8 mouse cellular contexts compared by ENCODE assay signal in the genomic region with DNA sequence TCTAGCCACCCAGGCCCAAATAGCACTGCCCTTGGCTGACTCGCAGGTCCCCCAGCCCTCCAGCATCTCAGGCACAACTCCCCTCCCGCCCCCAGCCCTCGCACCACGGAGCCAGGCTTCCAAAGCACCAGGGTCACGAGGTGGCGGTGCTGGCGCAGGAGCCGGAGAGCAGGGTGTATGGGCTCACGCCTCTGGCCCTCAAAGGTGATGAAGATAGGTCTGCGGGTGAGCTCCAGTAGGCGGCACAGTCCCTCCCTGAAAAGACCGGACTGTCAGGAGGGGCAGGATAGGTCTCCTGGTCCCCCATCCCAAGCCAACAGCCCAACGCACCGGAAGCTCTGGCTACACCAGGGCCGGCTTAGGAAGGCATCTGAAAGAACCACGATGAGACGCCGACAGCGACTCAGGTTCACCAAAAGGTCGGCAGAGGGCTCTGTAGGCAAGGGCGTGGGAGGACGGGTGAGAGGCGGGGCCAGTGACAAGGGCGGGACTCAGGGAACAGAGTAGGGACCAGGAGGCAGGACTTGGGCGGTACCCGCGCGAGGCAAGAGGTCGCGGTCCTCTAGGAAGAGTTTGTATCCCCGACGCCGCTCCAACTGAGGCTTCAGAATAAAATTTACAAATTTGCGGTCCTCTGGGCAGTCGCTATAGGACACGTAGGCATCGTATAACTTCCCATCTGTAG. TPM values are rescaled to one million over a fixed set of nuclear protein-coding genes. Genes with fewer than 3 reads are reported as not detected.
A peak's percentile ranks its signal among the peaks of the same experiment; 100 is the strongest.
DNase-seq lines count a peak whose midpoint lies in the region; ATAC-seq and TF ChIP-seq lines count a peak whose summit lies in the region.

No protein-coding gene starts in this region.

- peak; percentile 77; the same call in 1 of the 2 replicates for ATAC-seq in forebrain, embryonic 13.5 days

- no peaks in the 10 kb centered on the region for H3K27me3 ChIP-seq in MEL (ENCODE audit: control insufficient read depth in 1 of 2, insufficient read depth in 2 of 2, low read length in 2 of 2)
- H3K27me3 ChIP-seq in forebrain, embryonic 13.5 days, result peaks cover 58% of the 10 kb centered on the region

- WGBS in forebrain, embryonic 13.5 days, result 6% methylated on average over 37 of the region's 37 CpGs

- peaks cover 0 to 14% of the 10 kb centered on the region in 2 experiments; a peak in 2 of 4 replicates for H3K4me1 ChIP-seq in MEL (ENCODE audit: control insufficient read depth in 1 of 2, insufficient read depth in 2 of 2, low read length in 2 of 2)
- peaks cover 9% of the 10 kb centered on the region; the same call in 1 of the 2 replicates for H3K4me1 ChIP-seq in forebrain, embryonic 13.5 days

- H3K9ac ChIP-seq in MEL (ENCODE audit: control insufficient read depth, low read depth, low read length, poor library complexity, severe bottlenecking), result peak overlapping the region; percentile 61
- no peak overlapping the region for H3K9ac ChIP-seq in forebrain, embryonic 13.5 days

- intact Hi-C loops in heart, postnatal 25 days (cut with DNase I), result loop anchor here (1.0 to 10.0 kb wide), 3 partner anchors 39 to 273 kb away; no protein-coding TSS in a partner anchor

- TF ChIP-seq POLR2A in MEL (IDR thresholded peaks at IDR 0.05; ENCODE audit: control insufficient read depth in 1 of 2, insufficient read depth in 1 of 2, low read depth in 1 of 2, low read length in 2 of 2, poor library complexity in 1 of 2), result peak in 1 of 2 experiments; percentile 51; a peak in 1 of 4 replicates

- H3K4me3 ChIP-seq in MEL (ENCODE audit: control insufficient read depth in 1 of 2, insufficient read depth in 1 of 2, low read depth in 2 of 2, low read length in 2 of 2), result peak overlapping the region; percentile 28 to 36; a peak in 3 of 4 replicates
- peak overlapping the region; percentile 17 for H3K4me3 ChIP-seq in forebrain, embryonic 13.5 days

- peak in 2 of 3 experiments; percentile 82 to 89; a peak in 5 of 6 replicates for TF ChIP-seq CTCF in MEL (IDR thresholded peaks at IDR 0.05 in 2 of 3, conservative IDR thresholded peaks at IDR 0.05 in 1 of 3; ENCODE audit: control insufficient read depth in 1 of 3, insufficient read depth in 1 of 3, low read depth in 2 of 3, low read length in 3 of 3, poor library complexity in 1 of 3, severe bottlenecking in 1 of 3)

- no peaks in the 10 kb centered on the region for H3K9me3 ChIP-seq in MEL (replicated peaks; ENCODE audit: insufficient read depth, low read length)
- H3K9me3 ChIP-seq in forebrain, embryonic 13.5 days (replicated peaks), result no peaks in the 10 kb centered on the region

- peak; percentile 83 for TF ChIP-seq RAD21 in MEL (IDR thresholded peaks at IDR 0.05; ENCODE audit: low read depth, low read length)

- H3K27ac ChIP-seq in MEL (ENCODE audit: control insufficient read depth, low read depth, low read length), result no peak overlapping the region
- H3K27ac ChIP-seq in forebrain, embryonic 13.5 days, result no peak overlapping the region

- peak; percentile 91 for DNase-seq in MEL (ENCODE audit: low read depth, low spot score)
- peak; percentile 76 for DNase-seq in cerebellum, adult 11 months
- DNase-seq in heart, postnatal 25 days (ENCODE audit: low spot score), result peak; percentile 70
- DNase-seq in kidney, postnatal 4 days, result peak; percentile 87 to 92
- peak; percentile 93 for DNase-seq in lung, postnatal 25 days (ENCODE audit: low spot score)
- DNase-seq in retina, postnatal 1 day, result peak; percentile 86
- peak; percentile 88 for DNase-seq in urinary bladder, postnatal 14 days (ENCODE audit: low spot score)

- no peaks in the 10 kb centered on the region for H3K79me2 ChIP-seq in MEL (ENCODE audit: control insufficient read depth, insufficient read depth, low read length, poor library complexity)

- no peak for TF ChIP-seq EP300 in MEL (IDR thresholded peaks at IDR 0.05; ENCODE audit: low read depth in 1 of 2, low read length in 2 of 2)

- H3K36me3 ChIP-seq in MEL (ENCODE audit: control insufficient read depth in 1 of 2, insufficient read depth in 2 of 2, low read length in 2 of 2), result peaks cover 0 to 5% of the 10 kb centered on the region in 2 experiments; a peak in 2 of 4 replicates
- no peaks in the 10 kb centered on the region for H3K36me3 ChIP-seq in forebrain, embryonic 13.5 days (ENCODE audit: poor library complexity, severe bottlenecking)

- H3K4me2 ChIP-seq in forebrain, embryonic 13.5 days, result peak overlapping the region; percentile 52

TF ChIP-seq in MEL, 35 proteins besides CTCF, POLR2A, EP300 and RAD21 (continues in another document):
- TF ChIP-seq RCOR1 (IDR thresholded peaks at IDR 0.05; ENCODE audit: low read depth, low read length) (no peak), TBP (IDR thresholded peaks at IDR 0.05; ENCODE audit: low read depth, low read length) (no peak), ZMIZ1 (IDR thresholded peaks at IDR 0.05; ENCODE audit: low read depth, low read length) (no peak), ZNF384 (IDR thresholded peaks at IDR 0.05; ENCODE audit: low read depth, low read length) (no peak), MAZ (IDR thresholded peaks at IDR 0.05; ENCODE audit: low read depth, low read length) (no peak), CHD1 (IDR thresholded peaks at IDR 0.05; ENCODE audit: low read depth, low read length) (no peak), NRF1 (IDR thresholded peaks at IDR 0.05; ENCODE audit: insufficient read depth, low read depth, low read length, poor library complexity, severe bottlenecking) (0 out of 2 replicates have a peak, but pooled peaks have one; percentile 28), USF1 (IDR thresholded peaks at IDR 0.05; ENCODE audit: low read depth, low read length) (no peak), MAX (IDR thresholded peaks at IDR 0.05; ENCODE audit: low read length) (no peak; the same call in 1 of the 2 replicates), ELF1 (IDR thresholded peaks at IDR 0.05; ENCODE audit: low read depth, low read length) (no peak), BHLHE40 (IDR thresholded peaks at IDR 0.05; ENCODE audit: borderline replicate concordance, low read depth, low read length) (no peak), JUND (IDR thresholded peaks at IDR 0.05; ENCODE audit: low read depth, low read length) (no peak), TCF12 (IDR thresholded peaks at IDR 0.05; ENCODE audit: low read depth, low read length) (0 out of 2 replicates have a peak, but pooled peaks have one; percentile 22), ZC3H11A (IDR thresholded peaks at IDR 0.05; ENCODE audit: low read depth, low read length) (peak; percentile 85), HCFC1 (IDR thresholded peaks at IDR 0.05; ENCODE audit: low read depth, low read length) (peak; percentile 57; the same call in 1 of the 2 replicates), SIN3A (IDR thresholded peaks at IDR 0.05; ENCODE audit: low read length) (peak; percentile 40; the same call in 1 of the 2 replicates), ETS1 (IDR thresholded peaks at IDR 0.05; ENCODE audit: low read depth, low read length) (no peak), GATA1 (IDR thresholded peaks at IDR 0.05; ENCODE audit: low read depth, low read length) (no peak), MAFK (IDR thresholded peaks at IDR 0.05; ENCODE audit: borderline replicate concordance, low read depth, low read length) (no peak), ZKSCAN1 (IDR thresholded peaks at IDR 0.05; ENCODE audit: low read depth, low read length) (no peak), CHD2 (IDR thresholded peaks at IDR 0.05; ENCODE audit: low read length) (no peak), MEF2A (IDR thresholded peaks at IDR 0.05; ENCODE audit: extremely low read depth, insufficient replicate concordance, low read depth, low read length, poor library complexity, severe bottlenecking) (no peak), MYB (IDR thresholded peaks at IDR 0.05; ENCODE audit: low read depth, low read length) (no peak), TAL1 (IDR thresholded peaks at IDR 0.05; ENCODE audit: low read length) (no peak), NELFE (IDR thresholded peaks at IDR 0.05; ENCODE audit: low read depth, low read length) (peak; percentile 40; the same call in 1 of the 2 replicates), POLR2AphosphoS2 (IDR thresholded peaks at IDR 0.05; ENCODE audit: low read length) (no peak), KAT2A (conservative IDR thresholded peaks at IDR 0.05; ENCODE audit: low read depth, low read length) (no peak)

RNA-seq across cellular contexts. Expression of gene Sigirr, which starts 8.2 kb away (rescaled TPM):
- total RNA-seq in MEL (2012; rRNA removed), result 8.3 and 8.6 TPM in 2 replicates
- polyA plus RNA-seq in MEL (2012; ENCODE audit: insufficient read depth in 1 of 2, insufficient read length in 2 of 2, low read depth in 1 of 2, low replicate concordance in 2 of 2, missing spikeins in 1 of 2), result 10 to 100 TPM in 1 of 2 experiments, not detected in 1; 17.5 TPM
- polyA plus RNA-seq in forebrain, embryonic 13.5 days (2015; fragmentation: Nextera tagmentation; extraction: Ambion mirVana), result 1.5 and 1.7 TPM in 2 replicates
- total RNA-seq in heart, postnatal 25 days (2021), result 1 to 10 TPM; 4.8 to 7.7 TPM

RNA-seq across cellular contexts. Expression of gene Pkp3, which starts 14.2 kb away (rescaled TPM):
- total RNA-seq in MEL (2012; rRNA removed), result not detected in 2 replicates
- polyA plus RNA-seq in MEL (2012; ENCODE audit: insufficient read depth in 1 of 2, insufficient read length in 2 of 2, low read depth in 1 of 2, low replicate concordance in 2 of 2, missing spikeins in 1 of 2), result not detected
- polyA plus RNA-seq in forebrain, embryonic 13.5 days (2015; fragmentation: Nextera tagmentation; extraction: Ambion mirVana), result 0.25 TPM in 1 of 2 replicates, not detected in the other
- total RNA-seq in heart, postnatal 25 days (2021), result under 1 TPM in 1 of 2 experiments, not detected in 1; 0.31 TPM

RNA-seq across cellular contexts. Expression of gene Ano9, which starts 25.4 kb away (rescaled TPM):
- total RNA-seq in MEL (2012; rRNA removed), result 0.08 TPM in 1 of 2 replicates, not detected in the other
- under 1 TPM in 1 of 2 experiments, not detected in 1; 0.03 TPM for polyA plus RNA-seq in MEL (2012; ENCODE audit: insufficient read depth in 1 of 2, insufficient read length in 2 of 2, low read depth in 1 of 2, low replicate concordance in 2 of 2, missing spikeins in 1 of 2)
- polyA plus RNA-seq in forebrain, embryonic 13.5 days (2015; fragmentation: Nextera tagmentation; extraction: Ambion mirVana), result 0.13 TPM in 1 of 2 replicates, not detected in the other
- under 1 TPM in 1 of 2 experiments, not detected in 1; 0.08 TPM for total RNA-seq in heart, postnatal 25 days (2021)

RNA-seq across cellular contexts. Expression of gene Ptdss2, which starts 30.0 kb away (rescaled TPM):
- total RNA-seq in MEL (2012; rRNA removed), result 12.2 and 16.9 TPM in 2 replicates
- polyA plus RNA-seq in MEL (2012; ENCODE audit: insufficient read depth in 1 of 2, insufficient read length in 2 of 2, low read depth in 1 of 2, low replicate concordance in 2 of 2, missing spikeins in 1 of 2), result 10 to 100 TPM in 1 of 2 experiments, not detected in 1; 44.9 TPM
- polyA plus RNA-seq in forebrain, embryonic 13.5 days (2015; fragmentation: Nextera tagmentation; extraction: Ambion mirVana), result 61.1 and 69.5 TPM in 2 replicates
- 10 to 100 TPM; 32.1 to 33.4 TPM for total RNA-seq in heart, postnatal 25 days (2021)

RNA-seq across cellular contexts. Expression of gene B4galnt4, which starts 31.3 kb away (rescaled TPM):
- 0.78 and 0.81 TPM in 2 replicates for total RNA-seq in MEL (2012; rRNA removed)
- polyA plus RNA-seq in MEL (2012; ENCODE audit: insufficient read depth in 1 of 2, insufficient read length in 2 of 2, low read depth in 1 of 2, low replicate concordance in 2 of 2, missing spikeins in 1 of 2), result 1 to 10 TPM in 1 of 2 experiments, not detected in 1; 8.0 TPM
- polyA plus RNA-seq in forebrain, embryonic 13.5 days (2015; fragmentation: Nextera tagmentation; extraction: Ambion mirVana), result 33.0 and 34.7 TPM in 2 replicates
- under 1 TPM in 1 of 2 experiments, not detected in 1; 0.08 TPM for total RNA-seq in heart, postnatal 25 days (2021)
